Mouse (Mus musculus): ENCODE results near the gene Sema4d.
A peak's percentile ranks its signal among the peaks of the same experiment; 100 is the strongest.

Sema4d gene

GRCm38 (mm10) chr13:51753802-51754444 lies 39.6 kb downstream of the Sema4d start:
- DNase-seq (ENCODE audit: low spot score in 2 of 2) = no peak

GRCm38 (mm10) chr13:51753168-51753465 lies 40.4 kb downstream of the Sema4d start:
- no peak for DNase-seq (ENCODE audit: low spot score in 2 of 2)

- peak; percentile 63 to 67 for DNase-seq (ENCODE audit: low spot score in 2 of 2)
Observed at GRCm38 (mm10) chr13:51752346-51753167, 41.0 kb downstream of the Sema4d start.

- DNase-seq (ENCODE audit: low spot score in 2 of 2) = no peak
Observed at GRCm38 (mm10) chr13:51749578-51750345, 43.8 kb downstream of the Sema4d start.

- DNase-seq (ENCODE audit: low spot score in 2 of 2) = no peak
Observed at GRCm38 (mm10) chr13:51748009-51748552, 45.5 kb downstream of the Sema4d start.

GRCm38 (mm10) chr13:51747069-51747468 lies 46.5 kb downstream of the Sema4d start:
- no peak for DNase-seq (ENCODE audit: low spot score in 2 of 2)

GRCm38 (mm10) chr13:51745862-51746261 lies 47.7 kb downstream of the Sema4d start:
- no peak for DNase-seq (ENCODE audit: low spot score in 2 of 2)

- no peak for DNase-seq (ENCODE audit: low spot score in 2 of 2)
Observed at GRCm38 (mm10) chr13:51743855-51744254, 49.7 kb downstream of the Sema4d start.

GRCm38 (mm10) chr13:51742551-51743052 lies 50.9 kb downstream of the Sema4d start:
- no peak for DNase-seq (ENCODE audit: low spot score in 2 of 2)

GRCm38 (mm10) chr13:51740776-51741175 lies 52.8 kb downstream of the Sema4d start:
- no peak for DNase-seq (ENCODE audit: low spot score in 2 of 2)

- DNase-seq (ENCODE audit: low spot score in 2 of 2) = no peak
Observed at GRCm38 (mm10) chr13:51739713-51740112, 53.8 kb downstream of the Sema4d start.

GRCm38 (mm10) chr13:51738531-51739117 lies 54.9 kb downstream of the Sema4d start:
- no peak for DNase-seq (ENCODE audit: low spot score in 2 of 2)

GRCm38 (mm10) chr13:51737949-51738513 lies 55.5 kb downstream of the Sema4d start:
- no peak for DNase-seq (ENCODE audit: low spot score in 2 of 2)

- DNase-seq (ENCODE audit: low spot score in 2 of 2) = no peak
Observed at GRCm38 (mm10) chr13:51737033-51737948, 56.3 kb downstream of the Sema4d start.

- DNase-seq (ENCODE audit: low spot score in 2 of 2) = peak; percentile 48 to 57
Observed at GRCm38 (mm10) chr13:51736007-51736911, 57.3 kb downstream of the Sema4d start.

GRCm38 (mm10) chr13:51734556-51734955 lies 59.0 kb downstream of the Sema4d start:
- DNase-seq (ENCODE audit: low spot score in 2 of 2) = no peak

GRCm38 (mm10) chr13:51732097-51732664 lies 61.4 kb downstream of the Sema4d start:
- DNase-seq (ENCODE audit: low spot score in 2 of 2) = no peak

GRCm38 (mm10) chr13:51731474-51731873 lies 62.1 kb downstream of the Sema4d start:
- DNase-seq (ENCODE audit: low spot score in 2 of 2) = peak; percentile 61 to 75

- peak in 1 of 2 experiments; percentile 59 for DNase-seq (ENCODE audit: low spot score in 2 of 2)
Observed at GRCm38 (mm10) chr13:51729887-51730361, 63.6 kb downstream of the Sema4d start.
